Mouse (Mus musculus) gastrocnemius, postnatal 36 days (tissue): ENCODE data around the gene Cluh. TPM values are rescaled to one million over a fixed set of nuclear protein-coding genes. Genes with fewer than 3 reads are reported as not detected.

Source experiments
- DNase-seq, 2 experiments: peaks; one replicate each; pipeline ENCODE4 v3.0.0; 2022
- intact Hi-C: fragments of 180-260 bp; cut with DNase I; formaldehyde crosslinking; loops from one replicate; pipeline ENCODE4 v1.15.1; 2025
- total RNA-seq, 2 experiments: library from RNA; stranded (reverse); gene quantifications; 2 replicates each; pipeline ENCODE4 v1.2.3; 2021

The Cluh gene
- total RNA-seq, 2 experiments from 2014 or later, result 88.1 to 96.6 TPM

GRCm38 (mm10) chr11:74638791-74639411 lies 10.4 kb upstream of the Cluh start:
- intact Hi-C loops, result loop anchor here (5.0 to 10.0 kb wide), 3 partner anchors 128 to 213 kb away; no protein-coding TSS in a partner anchor
- DNase-seq, result no peak

- intact Hi-C loops, result loop anchor here (5.0 to 10.0 kb wide), 3 partner anchors 128 to 213 kb away; no protein-coding TSS in a partner anchor
These were observed 9.7 kb upstream of the Cluh start for GRCm38 (mm10) chr11:74639628-74640027.

GRCm38 (mm10) chr11:74647966-74648365 lies 1.3 kb upstream of the Cluh start:
- intact Hi-C loops, result loop anchor here (5.0 kb wide), 1 partner anchor 184 kb away; the partner anchor contains the start of gene Mnt
- no peak for DNase-seq

More at GRCm38 (mm10) chr11:74639628-74640027, 9.7 kb upstream of the Cluh start:
- DNase-seq, result no peak

GRCm38 (mm10) chr11:74648676-74649075 lies 619 bp upstream of the Cluh start:
- no peak for DNase-seq
- intact Hi-C loops, result loop anchor here (5.0 kb wide), 1 partner anchor 184 kb away; the partner anchor contains the start of gene Mnt

- intact Hi-C loops, result loop anchor here (5.0 kb wide), 2 partner anchors 72 to 182 kb away; partner anchors contain the start of genes Mnt and Pafah1b1
- DNase-seq, result peak in 1 of 2 experiments; percentile 16
These were observed 604 bp downstream of the Cluh start for GRCm38 (mm10) chr11:74649647-74650551.

GRCm38 (mm10) chr11:74650576-74651100 lies 1.3 kb downstream of the Cluh start:
- DNase-seq, result no peak
- intact Hi-C loops, result loop anchor here (5.0 kb wide), 1 partner anchor 72 kb away; the partner anchor contains the start of gene Pafah1b1

DNA sequence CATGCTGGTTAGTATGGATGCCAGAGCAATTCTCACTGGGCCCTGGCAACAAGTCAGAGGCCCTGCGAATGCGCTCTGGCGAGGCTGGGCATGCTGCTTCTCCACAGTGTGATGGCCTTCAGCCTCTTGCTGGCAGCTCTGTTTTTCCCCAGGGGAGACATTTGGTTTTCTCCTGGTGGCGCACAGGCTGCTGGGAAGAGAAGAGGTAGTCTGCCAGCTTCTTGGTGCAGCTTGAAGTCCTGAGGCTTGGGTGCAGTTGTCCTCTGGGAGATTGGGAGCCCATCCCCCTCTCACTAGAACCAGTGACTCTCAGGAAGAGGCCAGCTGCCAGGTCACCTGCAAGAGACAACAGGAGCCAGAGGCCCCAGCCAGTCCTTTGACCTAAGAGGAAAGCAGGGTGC lies 3.5 kb downstream of the Cluh start:
- peak in 1 of 2 experiments; percentile 20 for DNase-seq
- intact Hi-C loops, result loop anchor here (5.0 kb wide), 1 partner anchor 70 kb away; the partner anchor contains the start of gene Pafah1b1

DNA sequence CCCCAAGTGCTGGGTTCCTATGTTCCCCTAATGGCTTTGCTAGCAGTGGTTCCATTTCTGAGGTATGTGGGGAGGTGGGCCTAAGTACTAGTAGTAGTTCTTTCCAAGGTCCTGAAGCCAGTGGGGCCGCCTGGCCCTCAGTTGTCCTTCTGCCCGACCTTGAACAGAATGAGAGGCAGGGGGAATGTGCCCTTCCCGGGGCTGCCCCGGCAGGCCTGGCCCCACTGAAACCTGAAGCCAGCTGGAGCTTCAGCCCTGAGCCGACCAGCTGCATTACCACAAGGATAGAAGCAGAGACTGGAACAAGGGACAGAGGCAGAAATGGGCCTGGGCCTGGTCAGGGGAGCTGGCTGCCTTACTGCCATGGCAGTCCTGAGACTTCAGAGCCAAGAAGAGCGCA lies 4.1 kb downstream of the Cluh start:
- DNase-seq, result peak in 1 of 2 experiments; percentile 26
- intact Hi-C loops, result loop anchor here (5.0 kb wide), 1 partner anchor 69 kb away; the partner anchor contains the start of gene Pafah1b1

DNA sequence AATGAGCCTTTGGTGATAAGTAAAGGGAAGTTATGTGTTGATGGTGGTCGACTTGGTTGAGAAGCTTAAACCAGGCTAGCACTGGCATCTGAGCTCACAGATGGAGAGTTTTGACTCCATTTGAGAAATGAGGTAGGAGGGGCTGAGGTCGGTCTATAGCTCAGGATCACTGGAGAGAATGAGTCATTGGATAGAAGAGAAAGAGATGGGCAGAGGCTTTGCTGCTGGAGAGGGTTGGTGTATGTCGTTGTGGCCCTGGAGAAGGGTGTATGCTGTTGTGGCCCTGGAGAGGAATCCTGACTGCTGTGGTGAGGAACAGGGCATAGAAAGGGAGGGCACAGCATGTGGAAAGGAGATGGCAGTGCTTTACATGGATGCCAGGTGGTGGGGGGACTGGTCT lies 6.6 kb downstream of the Cluh start:
- intact Hi-C loops, result no loop called here
- no peak for DNase-seq

- peak in 1 of 2 experiments; percentile 11 for DNase-seq
- intact Hi-C loops, result no loop called here
These were observed 11.0 kb downstream of the Cluh start for GRCm38 (mm10) chr11:74660336-74660735.

DNA sequence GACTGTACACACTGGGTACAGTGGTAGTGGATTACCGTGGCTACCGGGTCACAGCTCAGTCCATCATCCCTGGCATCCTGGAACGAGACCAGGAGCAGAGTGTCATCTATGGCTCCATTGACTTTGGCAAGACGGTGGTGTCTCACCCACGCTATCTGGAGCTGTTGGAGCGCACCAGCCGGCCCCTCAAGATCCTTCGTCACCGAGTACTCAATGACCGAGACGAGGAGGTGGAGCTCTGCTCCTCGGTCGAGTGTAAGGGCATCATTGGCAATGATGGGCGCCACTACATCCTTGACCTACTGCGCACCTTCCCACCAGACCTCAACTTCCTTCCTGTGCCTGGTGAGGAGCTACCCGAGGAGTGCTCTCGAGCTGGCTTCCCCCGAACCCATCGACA lies 12.3 kb downstream of the Cluh start:
- intact Hi-C loops, result no loop called here
- DNase-seq, result peak in 1 of 2 experiments; percentile 7

GRCm38 (mm10) chr11:74662221-74662620 lies 12.9 kb downstream of the Cluh start:
- DNase-seq, result no peak
- intact Hi-C loops, result no loop called here

GRCm38 (mm10) chr11:74664279-74664678 lies 15.0 kb downstream of the Cluh start:
- intact Hi-C loops, result no loop called here
- peak in 1 of 2 experiments; percentile 7 for DNase-seq

DNA sequence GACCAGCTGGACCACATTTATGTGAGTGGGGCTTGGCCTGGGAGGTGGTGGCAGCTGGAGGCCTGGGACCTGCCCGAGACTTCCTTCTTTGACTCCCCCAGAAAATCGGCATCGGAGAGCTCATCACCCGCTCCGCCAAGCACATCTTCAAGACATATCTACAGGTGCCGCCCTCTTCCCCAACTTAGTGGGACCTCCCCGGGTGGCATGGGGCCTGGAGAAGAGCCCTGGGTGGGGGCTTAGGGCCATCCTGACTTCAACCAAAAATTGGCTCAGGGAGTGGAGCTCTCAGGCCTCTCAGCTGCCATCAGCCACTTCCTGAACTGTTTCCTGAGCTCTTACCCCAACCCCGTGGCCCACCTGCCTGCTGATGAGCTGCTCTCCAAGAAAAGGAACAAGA lies 15.6 kb downstream of the Cluh start:
- intact Hi-C loops, result no loop called here
- peak in 1 of 2 experiments; percentile 12 for DNase-seq

- intact Hi-C loops, result no loop called here
These were observed 16.5 kb downstream of the Cluh start for GRCm38 (mm10) chr11:74665631-74666283.

DNA sequence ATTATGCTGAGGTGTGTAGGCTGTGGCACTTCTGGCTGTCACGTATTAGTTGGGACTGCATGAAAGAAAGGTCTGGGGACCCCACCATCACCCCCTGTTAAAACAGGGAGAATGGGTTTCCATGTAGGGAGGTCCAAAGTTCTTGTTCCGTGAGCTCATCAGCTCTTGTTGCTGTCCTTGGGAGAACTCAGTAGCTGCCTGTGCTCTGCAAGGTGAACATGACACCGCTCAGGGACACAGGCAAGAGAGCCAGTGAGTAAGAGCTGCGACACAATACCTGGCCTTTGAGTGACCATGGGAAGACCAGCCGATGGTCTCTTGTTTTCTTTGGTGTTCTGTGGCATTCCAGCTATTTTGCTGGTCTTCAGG lies 17.0 kb downstream of the Cluh start:
- intact Hi-C loops, result no loop called here
- DNase-seq, result no peak

More at GRCm38 (mm10) chr11:74665631-74666283, 16.5 kb downstream of the Cluh start:
- DNase-seq, result peak in 1 of 2 experiments; percentile 8

DNA sequence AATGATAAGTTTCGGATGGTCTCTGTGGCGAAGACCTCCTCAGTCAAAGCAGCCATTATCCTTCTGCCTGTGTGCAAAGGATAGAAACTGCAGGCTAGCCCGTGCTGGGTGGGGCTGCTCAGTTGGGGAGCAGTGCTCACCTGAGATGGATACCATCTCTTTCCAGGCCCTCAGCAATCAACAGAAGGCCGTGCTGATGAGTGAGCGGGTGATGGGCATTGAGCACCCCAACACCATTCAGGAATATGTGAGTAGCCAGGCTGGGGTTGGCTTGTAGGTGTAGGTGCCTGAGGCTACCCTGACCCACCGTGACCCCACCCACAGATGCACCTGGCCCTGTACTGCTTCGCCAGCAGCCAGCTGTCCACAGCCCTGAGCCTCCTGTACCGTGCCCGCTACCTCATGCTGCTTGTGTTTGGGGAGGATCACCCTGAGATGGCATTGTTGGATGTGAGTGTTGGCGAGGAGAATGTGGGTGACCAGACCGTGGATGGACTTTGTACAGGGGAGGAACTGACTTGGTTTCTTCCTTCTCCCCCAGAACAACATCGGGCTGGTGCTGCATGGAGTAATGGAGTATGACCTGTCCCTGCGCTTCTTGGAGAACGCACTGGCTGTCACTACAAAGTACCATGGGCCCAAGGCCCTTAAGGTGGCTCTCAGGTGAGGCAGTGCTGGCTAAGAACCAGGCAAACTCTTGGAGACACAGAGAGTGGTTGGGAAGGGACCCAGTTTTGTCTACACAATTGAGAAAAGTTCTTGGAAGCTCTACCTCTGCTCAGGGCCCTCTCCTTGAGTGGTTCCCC lies 17.7 kb downstream of the Cluh start:
- intact Hi-C loops, result no loop called here
- no peak for DNase-seq

DNA sequence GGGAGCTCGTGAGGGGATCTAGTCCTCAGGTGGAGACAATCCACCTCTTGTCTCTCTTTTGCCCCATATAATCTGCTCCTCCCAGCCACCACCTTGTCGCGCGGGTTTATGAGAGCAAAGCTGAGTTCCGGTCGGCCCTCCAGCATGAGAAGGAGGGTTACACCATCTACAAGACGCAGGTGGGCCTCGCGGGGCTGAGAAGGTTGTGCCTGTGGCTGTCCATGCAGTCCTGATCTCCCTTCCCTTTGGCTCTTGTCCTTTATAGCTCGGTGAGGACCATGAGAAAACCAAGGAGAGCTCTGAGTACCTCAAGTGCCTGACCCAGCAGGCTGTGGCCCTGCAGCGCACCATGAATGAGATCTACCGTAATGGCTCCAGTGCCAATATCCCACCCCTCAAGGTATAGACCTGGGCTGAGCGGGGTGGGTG lies 18.3 kb downstream of the Cluh start:
- DNase-seq, result no peak
- intact Hi-C loops, result no loop called here

GRCm38 (mm10) chr11:74668466-74668865 lies 19.2 kb downstream of the Cluh start:
- no peak for DNase-seq
- intact Hi-C loops, result no loop called here
